Mouse (Mus musculus) cortical plate, adult 2 months (tissue): ENCODE results near the gene Cytl1. TPM values are rescaled to one million over a fixed set of nuclear protein-coding genes. Genes with fewer than 3 reads are reported as not detected.

ENCODE experiments used
- H3K27ac ChIP-seq: fragments of 200-500 bp; 2 replicates; pipeline ENCODE4 v1.5.1; 2012; ENCODE audit warnings: low read length, control low read depth, inconsistent platforms; ENCODE audit not compliant: insufficient read depth
- H3K4me1 ChIP-seq: fragments of 200-500 bp; 2 replicates; pipeline ENCODE4 v1.6.1; 2011; ENCODE audit warnings: low read length; ENCODE audit not compliant: control insufficient read depth, insufficient read depth
- H3K4me3 ChIP-seq: fragments of 200-500 bp; 2 replicates; pipeline ENCODE4 v1.5.1; 2011; ENCODE audit warnings: mild to moderate bottlenecking, low read length, control low read depth; ENCODE audit not compliant: insufficient read depth
- CTCF ChIP-seq: fragments of 200-500 bp; IDR thresholded peaks from 2 replicates; pipeline ENCODE4 v1.5.1; 2011; ENCODE audit warnings: mild to moderate bottlenecking, control low read depth, low read length; ENCODE audit not compliant: insufficient read depth; ENCODE audit errors: extremely low read depth
- POLR2A ChIP-seq: fragments of 200-500 bp; IDR thresholded peaks from 2 replicates; pipeline ENCODE4 v1.6.1; 2011; ENCODE audit warnings: mild to moderate bottlenecking, low read length, control low read depth; ENCODE audit not compliant: insufficient read depth; ENCODE audit errors: extremely low read depth
- polyA plus RNA-seq: library from polyadenylated mRNA; depleted of rRNA; stranded (reverse); fragments of >200 nt; gene quantifications from 2 replicates; pipeline ENCODE4 v1.2.3, GENCODE M21; 2012; rRNA removed

The Cytl1 gene
- polyA plus RNA-seq: 1.2 and 2.1 TPM in 2 replicates

DNA sequence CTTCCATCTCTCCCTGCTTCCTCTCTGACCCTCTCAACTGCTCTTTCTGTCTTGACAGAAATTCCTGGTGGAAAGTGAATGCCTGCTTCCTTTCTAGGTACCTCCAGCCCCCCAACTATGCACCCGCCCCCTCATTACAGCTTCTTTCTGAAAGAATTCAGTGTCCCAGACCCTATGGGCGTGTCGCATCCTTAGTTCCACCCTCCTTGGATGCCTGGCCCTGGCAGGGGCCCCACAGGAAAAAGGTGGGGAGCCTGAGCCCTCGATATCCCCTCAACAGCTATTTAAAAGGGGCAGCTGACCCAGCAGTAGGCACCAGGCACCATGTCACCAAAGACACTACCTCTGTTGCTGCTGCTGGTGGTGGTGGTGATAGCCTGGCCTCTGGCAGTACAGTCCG lies at the start of gene Cytl1:
TSS of gene Cytl1 (plus strand) at position 296 of the 400 bp plus-strand sequence.
- no peak for TF ChIP-seq POLR2A
- TF ChIP-seq CTCF: no peak
- H3K27ac ChIP-seq: no peak within 1 kb of the TSS
- no peak within 1 kb of the TSS for H3K4me3 ChIP-seq

GRCm38 (mm10) chr5:37692759-37693158 lies 42.6 kb upstream of the Cytl1 start:
- H3K4me3 ChIP-seq: no peak overlapping the region
- H3K27ac ChIP-seq: no peak overlapping the region
- TF ChIP-seq CTCF: no peak
- no peak for TF ChIP-seq POLR2A
- no peaks in the 10 kb centered on the region for H3K4me1 ChIP-seq

More for the DNA sequence above, at the start of gene Cytl1:
- H3K4me1 ChIP-seq: no peaks in the 10 kb centered on the region

DNA sequence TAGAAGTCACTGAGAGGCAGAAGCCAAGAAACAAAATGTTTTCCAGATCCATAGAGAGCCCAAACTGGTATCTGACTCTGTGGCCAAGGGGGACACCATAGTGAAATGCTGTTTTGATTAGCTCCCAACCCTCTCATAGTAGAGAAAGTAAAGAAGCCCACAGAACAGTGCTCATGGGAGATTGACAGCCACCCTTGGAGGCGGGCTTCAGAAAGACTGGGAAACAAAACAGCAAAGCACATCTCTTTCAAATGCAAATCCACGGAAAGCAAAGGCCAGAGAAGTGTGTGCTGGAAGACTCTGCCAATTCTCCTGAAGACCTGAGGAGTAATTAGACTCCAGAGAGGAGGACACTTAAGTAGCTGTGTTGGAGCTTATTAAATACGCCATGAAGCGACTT lies 39.5 kb upstream of the Cytl1 start:
- Histone ChIP-seq H3K4me1 (no peaks in the 10 kb centered on the region), H3K27ac (no peak overlapping the region), H3K4me3 (no peak overlapping the region)
- TF ChIP-seq POLR2A (no peak), CTCF (no peak)

GRCm38 (mm10) chr5:37697286-37697685 lies 38.0 kb upstream of the Cytl1 start:
- TF ChIP-seq POLR2A: no peak
- no peak for TF ChIP-seq CTCF
- H3K4me1 ChIP-seq: no peaks in the 10 kb centered on the region
- H3K4me3 ChIP-seq: no peak overlapping the region
- no peak overlapping the region for H3K27ac ChIP-seq

DNA sequence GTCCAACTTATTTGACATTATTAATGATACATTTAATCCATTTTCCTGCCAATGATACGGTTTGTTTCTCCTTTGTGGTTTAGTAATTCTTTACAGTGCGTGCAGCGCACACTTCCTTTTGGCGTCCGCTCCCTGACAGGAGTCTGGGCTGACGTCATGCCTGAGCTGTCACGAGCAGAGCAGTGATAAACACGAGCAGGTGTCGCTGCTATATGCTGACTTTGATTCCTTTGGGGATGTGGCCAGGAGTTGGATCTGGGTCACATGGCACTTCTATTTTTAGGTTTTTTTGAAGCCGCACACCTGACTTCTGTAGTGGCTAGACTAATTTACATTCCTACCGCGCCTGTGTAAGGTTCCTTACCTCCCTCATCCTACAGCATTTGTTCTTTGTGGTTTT lies 35.6 kb upstream of the Cytl1 start:
- Histone ChIP-seq H3K27ac (no peak overlapping the region), H3K4me1 (no peaks in the 10 kb centered on the region), H3K4me3 (no peak overlapping the region)
- TF ChIP-seq CTCF (no peak), POLR2A (no peak)

DNA sequence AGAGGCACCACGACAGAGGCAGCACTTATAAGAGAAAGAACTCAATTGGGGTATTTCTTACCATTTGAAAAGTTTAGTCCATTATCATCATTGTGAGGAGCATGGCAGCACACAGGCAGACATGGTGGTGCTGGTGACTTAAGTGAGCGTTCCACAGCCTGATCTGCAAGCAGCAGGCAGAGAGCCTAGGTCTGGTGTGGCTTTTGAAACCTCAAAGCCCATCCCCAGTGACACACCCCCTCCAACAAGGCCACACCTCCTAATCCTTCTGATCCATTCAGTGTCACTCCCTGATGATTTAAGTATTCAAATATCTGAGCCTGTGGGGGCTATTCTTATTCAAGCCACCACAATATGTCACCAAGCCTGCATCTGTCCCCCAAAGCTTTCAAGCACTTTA lies 30.4 kb upstream of the Cytl1 start:
- Histone ChIP-seq H3K4me1 (no peaks in the 10 kb centered on the region), H3K27ac (no peak overlapping the region), H3K4me3 (no peak overlapping the region)
- no peak for TF ChIP-seq CTCF
- no peak for TF ChIP-seq POLR2A

- H3K4me1 ChIP-seq: no peaks in the 10 kb centered on the region
- TF ChIP-seq POLR2A (no peak), CTCF (0 out of 2 replicates have a peak, but pooled peaks have one; percentile 13)
- H3K4me3 ChIP-seq: no peak overlapping the region
- no peak overlapping the region for H3K27ac ChIP-seq
Observed at GRCm38 (mm10) chr5:37708124-37708523, 27.2 kb upstream of the Cytl1 start.

DNA sequence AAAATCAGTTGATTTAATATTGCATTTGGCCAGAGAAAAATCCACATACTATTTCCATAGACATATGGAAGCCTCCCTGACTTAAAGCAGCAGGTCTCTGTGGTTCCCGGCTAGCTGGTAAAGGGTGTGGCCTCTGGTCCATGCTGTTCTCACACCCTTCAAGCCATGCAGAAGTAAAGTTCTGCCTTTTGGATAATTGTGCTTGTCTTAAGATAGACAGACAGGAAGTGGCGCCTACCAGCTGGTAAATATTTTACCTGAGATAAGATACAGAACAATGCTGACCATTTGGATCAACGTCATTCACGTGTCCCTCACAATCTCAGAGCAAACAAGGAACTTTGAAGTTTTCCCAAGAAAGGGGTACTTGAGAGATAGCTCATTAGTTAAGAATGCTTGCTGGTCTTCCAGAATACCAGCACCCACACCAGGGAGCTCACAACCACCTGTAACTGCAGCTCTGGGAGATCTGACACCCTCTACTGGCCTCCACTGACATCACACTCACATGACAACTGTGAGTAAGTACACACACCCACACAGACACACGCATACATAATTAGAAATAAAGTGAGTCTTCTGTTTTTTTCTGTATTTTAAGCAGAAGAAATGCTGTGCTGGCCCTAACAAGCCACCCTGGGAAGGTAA lies 25.9 kb upstream of the Cytl1 start:
- no peak overlapping the region for H3K4me3 ChIP-seq
- TF ChIP-seq CTCF (no peak), POLR2A (no peak)
- no peak overlapping the region for H3K27ac ChIP-seq
- no peaks in the 10 kb centered on the region for H3K4me1 ChIP-seq

DNA sequence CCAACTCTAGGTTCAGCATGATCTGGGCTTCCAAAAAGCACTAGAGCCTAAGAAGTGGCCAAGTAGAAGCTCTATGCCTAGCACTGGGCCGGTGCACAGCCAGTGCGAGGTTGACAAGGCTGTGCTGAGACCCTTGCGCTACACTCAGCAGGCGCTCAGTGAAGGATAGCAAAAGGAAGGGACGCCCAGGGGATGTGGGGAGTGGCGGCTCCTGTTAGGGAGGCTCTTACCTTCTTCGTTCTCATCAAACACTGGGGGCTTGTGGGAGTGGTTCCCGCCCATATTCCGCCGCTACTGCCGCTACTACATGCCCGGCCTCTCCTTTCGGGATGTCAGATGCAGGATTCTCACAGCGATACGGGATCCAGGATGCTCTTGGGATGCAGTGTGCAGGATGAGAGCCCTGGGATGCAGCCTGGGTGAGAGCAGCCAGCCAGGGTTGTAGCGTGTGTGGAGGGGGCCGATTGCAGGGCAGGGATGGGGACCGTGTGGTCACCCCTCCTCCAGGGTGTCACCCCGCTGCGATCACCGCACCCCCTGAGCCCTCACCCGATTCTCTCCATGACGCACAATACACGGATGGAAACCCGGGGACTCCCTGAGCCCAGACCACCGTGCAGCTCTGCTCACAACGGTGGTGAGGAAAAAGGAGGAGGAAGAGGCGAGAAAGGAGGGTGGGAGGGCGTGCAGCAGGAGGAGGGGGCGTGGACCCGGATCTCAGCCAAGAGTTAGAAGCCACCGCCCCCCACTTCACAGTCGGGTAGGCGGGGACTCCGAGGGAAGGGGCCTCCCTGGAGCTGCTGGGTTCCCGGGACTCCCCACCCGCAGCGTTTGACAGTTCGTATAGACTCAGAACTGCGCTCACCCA lies 18.6 kb upstream of the Cytl1 start, which contains the start of gene Stk32b:
TSS of gene Stk32b (minus strand) at position 667 of the 868 bp plus-strand sequence.
- no peak for TF ChIP-seq CTCF
- TF ChIP-seq POLR2A: no peak
- no peak within 1 kb of the TSS for H3K27ac ChIP-seq
- H3K4me1 ChIP-seq: 0 out of 2 replicates have a peak, but pooled peaks cover 1% of the 10 kb centered on the region
- H3K4me3 ChIP-seq: peak within 1 kb of the TSS; percentile 23
